Mouse (Mus musculus): ENCODE data around the gene Emp3. TPM values are rescaled to one million over a fixed set of nuclear protein-coding genes. Genes with fewer than 3 reads are reported as not detected.

The Emp3 gene
- total and polyA plus RNA-seq, 3 experiments = 18.8 to 135 (median 56.6) TPM

- no peak overlapping the region for H3K27ac ChIP-seq (ENCODE audit: insufficient read depth, low read depth)
- DNase-seq (ENCODE audit: extremely low read depth) = no peak
- H3K9me3 ChIP-seq (replicated peaks; ENCODE audit: low read length) = peaks cover 4% of the 10 kb centered on the region
- no peaks in the 10 kb centered on the region for H3K79me2 ChIP-seq (replicated peaks; ENCODE audit: control insufficient read depth, extremely low read depth, insufficient read depth, poor library complexity, severe bottlenecking)
- H3K4me3 ChIP-seq (replicated peaks in 1 of 3; ENCODE audit: low read depth in 2 of 3, low read length in 2 of 3, poor library complexity in 1 of 3) = no peak overlapping the region
- TF ChIP-seq ZMIZ1 (IDR thresholded peaks at IDR 0.05; ENCODE audit: low read depth, low read length) (no peak), JUND (conservative IDR thresholded peaks at IDR 0.05; ENCODE audit: low read depth, low read length) (no peak), ZC3H11A (IDR thresholded peaks at IDR 0.05; ENCODE audit: low read depth, low read length) (no peak), CHD2 (IDR thresholded peaks at IDR 0.05; ENCODE audit: low read length) (no peak), UBTF (IDR thresholded peaks at IDR 0.05; ENCODE audit: low read depth, low read length) (no peak), ZNF384 (IDR thresholded peaks at IDR 0.05; ENCODE audit: low read depth, low read length) (no peak), SMC3 (IDR thresholded peaks at IDR 0.05; ENCODE audit: low read depth, low read length) (no peak), TCF12 (IDR thresholded peaks at IDR 0.05; ENCODE audit: low read depth, low read length) (no peak), BHLHE40 (IDR thresholded peaks at IDR 0.05; ENCODE audit: low read depth, low read length) (no peak), USF2 (conservative IDR thresholded peaks at IDR 0.05; ENCODE audit: low read depth, low read length) (no peak), ETS1 (conservative IDR thresholded peaks at IDR 0.05; ENCODE audit: low read depth, low read length) (no peak), MAFK (IDR thresholded peaks at IDR 0.05; ENCODE audit: insufficient replicate concordance, low read length) (no peak), JUN (IDR thresholded peaks at IDR 0.05; ENCODE audit: insufficient read depth, low read depth, low read length) (no peak), PAX5 (IDR thresholded peaks at IDR 0.05; ENCODE audit: low read length) (no peak), MYC (IDR thresholded peaks at IDR 0.05; ENCODE audit: low read depth, low read length) (no peak)
- no peak overlapping the region for H3K4me2 ChIP-seq (ENCODE audit: insufficient read depth, low read depth, poor library complexity, severe bottlenecking)
- H3K4me1 ChIP-seq (ENCODE audit: control insufficient read depth in 1 of 2, insufficient read depth in 2 of 2) = peaks cover 0 to 15% of the 10 kb centered on the region in 2 experiments; a peak in 2 of 4 replicates
- dilution Hi-C loops (cut with MboI; ENCODE audit: extremely low pct_ligation_motif_present, extremely low pct_unique_long_range_greater_than_20kb, low sequenced_read_pairs) (no loop called here), in situ Hi-C loops (cut with MboI; ENCODE audit: low pct_ligation_motif_present, low pct_unique_long_range_greater_than_20kb, low sequenced_read_pairs) (no loop called here)
- peaks cover 21 to 54% of the 10 kb centered on the region in 2 experiments for H3K36me3 ChIP-seq (replicated peaks in 1 of 2; ENCODE audit: control insufficient read depth in 1 of 2, insufficient read depth in 1 of 2, low read length in 1 of 2)
- H3K9ac ChIP-seq (ENCODE audit: insufficient read depth, low read depth) = no peak overlapping the region
- no peaks in the 10 kb centered on the region for H3K27me3 ChIP-seq (replicated peaks)
Measured at GRCm38 (mm10) chr7:45908384-45908783, 12.8 kb downstream of the Emp3 start.

GRCm38 (mm10) chr7:45906622-45907021 is 14.6 kb downstream of the Emp3 start:
- TF ChIP-seq ZKSCAN1 (IDR thresholded peaks at IDR 0.05; ENCODE audit: borderline replicate concordance, low read depth, low read length) = no peak
- no peak for TF ChIP-seq RCOR1 (conservative IDR thresholded peaks at IDR 0.05; ENCODE audit: low read depth, low read length)
- no peak for TF ChIP-seq CTCF (conservative IDR thresholded peaks at IDR 0.05 in 1 of 2, IDR thresholded peaks at IDR 0.05 in 1 of 2; ENCODE audit: low read depth in 2 of 2, low read length in 2 of 2)
- TF ChIP-seq ZNF384 (IDR thresholded peaks at IDR 0.05; ENCODE audit: low read depth, low read length) = no peak
- TF ChIP-seq GABPA (IDR thresholded peaks at IDR 0.05; ENCODE audit: insufficient replicate concordance, low read depth, low read length) = no peak
- TF ChIP-seq SMC3 (IDR thresholded peaks at IDR 0.05; ENCODE audit: low read depth, low read length) = no peak
- H3K79me2 ChIP-seq (replicated peaks; ENCODE audit: control insufficient read depth, extremely low read depth, insufficient read depth, poor library complexity, severe bottlenecking) = no peaks in the 10 kb centered on the region
- H3K27me3 ChIP-seq (replicated peaks) = no peaks in the 10 kb centered on the region
- no peak overlapping the region for H3K4me2 ChIP-seq (ENCODE audit: insufficient read depth, low read depth, poor library complexity, severe bottlenecking)
- dilution Hi-C loops (cut with MboI; ENCODE audit: extremely low pct_ligation_motif_present, extremely low pct_unique_long_range_greater_than_20kb, low sequenced_read_pairs) = no loop called here
- H3K36me3 ChIP-seq (replicated peaks in 1 of 2; ENCODE audit: control insufficient read depth in 1 of 2, insufficient read depth in 1 of 2, low read length in 1 of 2) = peaks cover 21 to 49% of the 10 kb centered on the region in 2 experiments
- peaks cover 4% of the 10 kb centered on the region for H3K9me3 ChIP-seq (replicated peaks; ENCODE audit: low read length)
- no peak overlapping the region for H3K9ac ChIP-seq (ENCODE audit: insufficient read depth, low read depth)
- DNase-seq (ENCODE audit: extremely low read depth) = no peak
- H3K27ac ChIP-seq (ENCODE audit: insufficient read depth, low read depth) = no peak overlapping the region
- H3K4me1 ChIP-seq (ENCODE audit: control insufficient read depth in 1 of 2, insufficient read depth in 2 of 2) = peaks cover 0 to 17% of the 10 kb centered on the region in 2 experiments; a peak in 2 of 4 replicates
- in situ Hi-C loops (cut with MboI; ENCODE audit: low pct_ligation_motif_present, low pct_unique_long_range_greater_than_20kb, low sequenced_read_pairs) = no loop called here
- H3K4me3 ChIP-seq (replicated peaks in 1 of 3; ENCODE audit: low read depth in 2 of 3, low read length in 2 of 3, poor library complexity in 1 of 3) = no peak overlapping the region
